Comparison of ENCODE assay signal across 33 mouse cellular contexts in the genomic region with DNA sequence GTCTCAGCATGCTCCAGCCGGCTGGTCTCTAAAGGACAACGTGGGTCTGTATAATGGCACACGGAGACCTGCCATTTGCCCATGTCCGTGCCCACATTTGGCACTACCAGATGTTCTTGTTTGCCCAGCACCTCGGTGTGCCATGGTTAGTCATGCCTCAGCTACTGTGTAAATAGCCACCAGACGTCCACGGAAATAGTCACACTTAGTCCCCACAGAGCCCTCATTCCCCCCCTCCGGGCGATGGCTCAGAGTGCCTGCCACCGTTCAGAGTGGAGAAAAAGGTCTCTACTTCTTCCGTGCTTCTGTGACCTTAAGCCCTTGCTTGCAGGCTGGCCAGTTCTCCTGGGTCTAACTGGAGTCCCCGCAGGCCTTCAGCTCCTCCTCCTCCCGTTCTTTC. TPM values are rescaled to one million over a fixed set of nuclear protein-coding genes. Genes with fewer than 3 reads are reported as not detected.
DNase-seq lines count a peak whose midpoint lies in the region; ATAC-seq and TF ChIP-seq lines count a peak whose summit lies in the region.
"Had no signal": no experiment of that assay in that cellular context is flagged by ENCODE, and none has a peak within 500 bp of the region (broad histone marks: within the 10 kb centered on the region; RNA-seq: fewer than 3 reads in every experiment).

No protein-coding gene starts in this region.

- H3K9ac ChIP-seq in lung, postnatal 0 days (replicated peaks; ENCODE audit: low read depth) = no peak overlapping the region
- H3K9ac ChIP-seq in midbrain, embryonic 15.5 days = no peak overlapping the region
- H3K9ac ChIP-seq: embryonic facial prominence, embryonic 15.5 days; forebrain, embryonic 12.5 days had no signal

- ATAC-seq in lung, postnatal 0 days = 0 out of 2 replicates have a peak, but pooled peaks have one; percentile 31
- no peak for ATAC-seq in midbrain, embryonic 15.5 days (replicated peaks)
- ATAC-seq: activated CD4-positive, CD25-positive, alpha-beta regulatory T cell, adult 4 months; forebrain, embryonic 14.5 days; forebrain, embryonic 16.5 days; Patski had no signal

- no peak overlapping the region for H3ac ChIP-seq in myocyte (ENCODE audit: control insufficient read depth, insufficient read length)

- H3K4me1 ChIP-seq in lung, postnatal 0 days (ENCODE audit: insufficient read depth, low read depth, low read length) = no peaks in the 10 kb centered on the region
- H3K4me1 ChIP-seq in E14TG2a.4 (replicated peaks; ENCODE audit: low read depth, low read length) = peaks cover 63% of the 10 kb centered on the region
- peaks cover 12% of the 10 kb centered on the region for H3K4me1 ChIP-seq in midbrain, embryonic 15.5 days

- no peaks in the 10 kb centered on the region for H3K9me3 ChIP-seq in lung, postnatal 0 days (ENCODE audit: low read length)
- no peaks in the 10 kb centered on the region for H3K9me3 ChIP-seq in E14TG2a.4 (ENCODE audit: low read length)
- no peaks in the 10 kb centered on the region for H3K9me3 ChIP-seq in midbrain, embryonic 15.5 days
- H3K9me3 ChIP-seq: embryonic facial prominence, embryonic 13.5 days; embryonic facial prominence, embryonic 15.5 days; forebrain, embryonic 12.5 days; G1E had no signal

- no peaks in the 10 kb centered on the region for H3K36me3 ChIP-seq in lung, postnatal 0 days (ENCODE audit: insufficient read depth, low read length)
- H3K36me3 ChIP-seq in E14TG2a.4 (ENCODE audit: insufficient read depth, low read length) (no peaks in the 10 kb centered on the region), myocyte (ENCODE audit: control insufficient read depth, insufficient read depth) (no peaks in the 10 kb centered on the region)
- no peaks in the 10 kb centered on the region for H3K36me3 ChIP-seq in midbrain, embryonic 15.5 days (replicated peaks)
- H3K36me3 ChIP-seq: embryonic facial prominence, embryonic 13.5 days; embryonic facial prominence, embryonic 15.5 days; forebrain, embryonic 10.5 days; forebrain, embryonic 12.5 days; G1E had no signal

- H3K27me3 ChIP-seq in lung, postnatal 0 days (replicated peaks; ENCODE audit: insufficient read depth, low read length) = no peaks in the 10 kb centered on the region
- peaks cover 18% of the 10 kb centered on the region for H3K27me3 ChIP-seq in E14TG2a.4 (ENCODE audit: insufficient read depth, low read length)
- H3K27me3 ChIP-seq in myocyte (ENCODE audit: control insufficient read depth, insufficient read depth, insufficient read length) = no peaks in the 10 kb centered on the region
- H3K27me3 ChIP-seq in midbrain, embryonic 15.5 days (replicated peaks) = no peaks in the 10 kb centered on the region
- H3K27me3 ChIP-seq: embryonic facial prominence, embryonic 13.5 days; embryonic facial prominence, embryonic 15.5 days; Patski had no signal

- no peak for TF ChIP-seq CTCF in lung, postnatal 0 days (IDR thresholded peaks at IDR 0.05)
- TF ChIP-seq CTCF in E14TG2a.4 (conservative IDR thresholded peaks at IDR 0.05; ENCODE audit: low read length) = no peak

- DNase-seq in lung, postnatal 0 days (ENCODE audit: low spot score) = peak; percentile 48
- no peak for DNase-seq in lung, postnatal 10 days
- DNase-seq in brain, adult 2 months (ENCODE audit: low read depth, low spot score) = peak; percentile 12
- no peak for DNase-seq in urinary bladder, adult 18-20 months (ENCODE audit: low spot score in 2 of 2)
- DNase-seq in heart, adult 18-20 months = no peak
- DNase-seq: adrenal gland, adult 8-10 months; adrenal gland, postnatal 14 days; adrenal gland, postnatal 36 days; cerebellum, adult 11 months; cerebellum, adult 18-20 months; cerebellum, adult 8-10 months; cerebellum, adult 9-11 months; cerebellum, postnatal 14 days; cerebellum, postnatal 36 days; embryo, embryonic 11 days had no signal

- no peak for TF ChIP-seq EP300 in lung, postnatal 0 days (IDR thresholded peaks at IDR 0.05)

- WGBS in lung, postnatal 0 days = 50% methylated on average over 13 of the region's 13 CpGs
- 71% methylated on average over 13 of the region's 13 CpGs for WGBS in midbrain, embryonic 15.5 days

- no peak overlapping the region for H3K27ac ChIP-seq in lung, postnatal 0 days (ENCODE audit: low read length)
- H3K27ac ChIP-seq in midbrain, embryonic 15.5 days = no peak overlapping the region
- H3K27ac ChIP-seq: embryonic facial prominence, embryonic 13.5 days; embryonic facial prominence, embryonic 15.5 days; forebrain, embryonic 12.5 days had no signal

- no peak overlapping the region for H3K4me3 ChIP-seq in lung, postnatal 0 days (ENCODE audit: low read depth, low read length)
- 0 out of 2 replicates have a peak overlapping the region, but pooled peaks have one; percentile 13 for H3K4me3 ChIP-seq in E14TG2a.4 (replicated peaks; ENCODE audit: low read length)
- no peak overlapping the region for H3K4me3 ChIP-seq in myocyte
- H3K4me3 ChIP-seq in midbrain, embryonic 15.5 days = no peak overlapping the region
- H3K4me3 ChIP-seq: erythroblast, embryonic 14.5 days; forebrain, embryonic 12.5 days had no signal

- H3K79me2 ChIP-seq in myocyte (ENCODE audit: control insufficient read depth, insufficient read depth) = no peaks in the 10 kb centered on the region

- H3K4me2 ChIP-seq in lung, postnatal 0 days (replicated peaks; ENCODE audit: low read depth, low read length) = no peak overlapping the region
- peak overlapping the region; percentile 93 for H3K4me2 ChIP-seq in myocyte (ENCODE audit: low read depth)
- H3K4me2 ChIP-seq in midbrain, embryonic 15.5 days = no peak overlapping the region

- no peak for TF ChIP-seq POLR2A in myocyte (IDR thresholded peaks at IDR 0.05; ENCODE audit: insufficient read length, low read depth)

TF ChIP-seq in myocyte, 11 proteins besides CTCF, POLR2A, EP300 and RAD21:
- no peak for TF ChIP-seq E2F4 (IDR thresholded peaks at IDR 0.05; ENCODE audit: insufficient read depth)
- TF ChIP-seq USF1 (IDR thresholded peaks at IDR 0.05; ENCODE audit: low read depth) = no peak
- no peak for TF ChIP-seq POLR2AphosphoS2 (IDR thresholded peaks at IDR 0.05; ENCODE audit: insufficient read length, low read depth)
- TF ChIP-seq TCF12 (IDR thresholded peaks at IDR 0.05; ENCODE audit: insufficient read depth, poor library complexity, severe bottlenecking) = no peak
- no peak for TF ChIP-seq REST (IDR thresholded peaks at IDR 0.05; ENCODE audit: insufficient read depth, insufficient read length)
- TF ChIP-seq MYOD1 (IDR thresholded peaks at IDR 0.05; ENCODE audit: control insufficient read depth in 1 of 3, insufficient read length in 2 of 3, low read depth in 2 of 3) = no peak
- no peak for TF ChIP-seq SRF (IDR thresholded peaks at IDR 0.05; ENCODE audit: control insufficient read depth, insufficient read length, low read depth)
- no peak for TF ChIP-seq MAX (IDR thresholded peaks at IDR 0.05; ENCODE audit: low read depth)
- no peak for TF ChIP-seq TCF3 (IDR thresholded peaks at IDR 0.05; ENCODE audit: insufficient read length, low read depth)
TF ChIP-seq in myocyte: peak in this region for 0.

RNA-seq across cellular contexts. Expression of a gene that starts 9.7 kb away (rescaled TPM):
- polyA plus RNA-seq in lung, postnatal 0 days (2015; fragmentation: Nextera tagmentation; extraction: Ambion mirVana) = not detected in 2 replicates
- not detected for polyA plus RNA-seq in myocyte (2012; fragmentation: generic; extraction: Trizol)
- polyA plus RNA-seq in midbrain, embryonic 15.5 days (2015; fragmentation: Nextera tagmentation; extraction: Ambion mirVana) = not detected in 2 replicates
- total RNA-seq in heart, adult 18-20 months (2021) = not detected
- total RNA-seq: adrenal gland, adult 18-20 months; adrenal gland, adult 8-10 months; adrenal gland, postnatal 14 days; adrenal gland, postnatal 36 days; common myeloid progenitor, adult 5-6 weeks had no signal
- polyA plus RNA-seq: activated CD4-positive, CD25-positive, alpha-beta regulatory T cell, adult 4 months; brain, embryonic 14.5 days; C2C12; embryonic facial prominence, embryonic 11.5 days; embryonic facial prominence, embryonic 13.5 days; embryonic facial prominence, embryonic 15.5 days; erythroblast, embryonic 14.5 days; forebrain, embryonic 10.5 days; forebrain, embryonic 12.5 days; forebrain, embryonic 14.5 days; forebrain, embryonic 16.5 days; G1E; Patski had no signal

RNA-seq across cellular contexts. Expression of a gene that starts 20.0 kb away (rescaled TPM):
- polyA plus RNA-seq in lung, postnatal 0 days (2015; fragmentation: Nextera tagmentation; extraction: Ambion mirVana) = 0.23 and 0.60 TPM in 2 replicates
- polyA plus RNA-seq in myocyte (2012; fragmentation: generic; extraction: Trizol) = 0.24 TPM
- 1.6 and 2.9 TPM in 2 replicates for polyA plus RNA-seq in midbrain, embryonic 15.5 days (2015; fragmentation: Nextera tagmentation; extraction: Ambion mirVana)
- total RNA-seq in heart, adult 18-20 months (2021) = under 1 TPM in 1 of 2 experiments, not detected in 1; 0.41 TPM
- total RNA-seq: common myeloid progenitor, adult 5-6 weeks had no signal
- polyA plus RNA-seq: activated CD4-positive, CD25-positive, alpha-beta regulatory T cell, adult 4 months; C2C12; erythroblast, embryonic 14.5 days; G1E; Patski had no signal

RNA-seq across cellular contexts. Expression of a gene that starts 51.9 kb away (rescaled TPM):
- polyA plus RNA-seq in lung, postnatal 0 days (2015; fragmentation: Nextera tagmentation; extraction: Ambion mirVana) = 1.6 TPM in 2 replicates
- 1.6 TPM for polyA plus RNA-seq in myocyte (2012; fragmentation: generic; extraction: Trizol)
- polyA plus RNA-seq in midbrain, embryonic 15.5 days (2015; fragmentation: Nextera tagmentation; extraction: Ambion mirVana) = 0.32 and 0.55 TPM in 2 replicates
- 10 to 100 TPM; 36.5 to 43.7 TPM for total RNA-seq in heart, adult 18-20 months (2021)

Comparison
In these comparisons a context has a peak if more than half of its experiments do, and no peak if none do; other contexts are left out.
1. DNase-seq: peak in lung, postnatal 0 days (single experiment) and brain, adult 2 months (single experiment); none in lung, postnatal 10 days (single experiment), urinary bladder, adult 18-20 months (0 of 2) and heart, adult 18-20 months (0 of 2).